8 mouse cellular contexts compared by ENCODE assay signal in the genomic region with DNA sequence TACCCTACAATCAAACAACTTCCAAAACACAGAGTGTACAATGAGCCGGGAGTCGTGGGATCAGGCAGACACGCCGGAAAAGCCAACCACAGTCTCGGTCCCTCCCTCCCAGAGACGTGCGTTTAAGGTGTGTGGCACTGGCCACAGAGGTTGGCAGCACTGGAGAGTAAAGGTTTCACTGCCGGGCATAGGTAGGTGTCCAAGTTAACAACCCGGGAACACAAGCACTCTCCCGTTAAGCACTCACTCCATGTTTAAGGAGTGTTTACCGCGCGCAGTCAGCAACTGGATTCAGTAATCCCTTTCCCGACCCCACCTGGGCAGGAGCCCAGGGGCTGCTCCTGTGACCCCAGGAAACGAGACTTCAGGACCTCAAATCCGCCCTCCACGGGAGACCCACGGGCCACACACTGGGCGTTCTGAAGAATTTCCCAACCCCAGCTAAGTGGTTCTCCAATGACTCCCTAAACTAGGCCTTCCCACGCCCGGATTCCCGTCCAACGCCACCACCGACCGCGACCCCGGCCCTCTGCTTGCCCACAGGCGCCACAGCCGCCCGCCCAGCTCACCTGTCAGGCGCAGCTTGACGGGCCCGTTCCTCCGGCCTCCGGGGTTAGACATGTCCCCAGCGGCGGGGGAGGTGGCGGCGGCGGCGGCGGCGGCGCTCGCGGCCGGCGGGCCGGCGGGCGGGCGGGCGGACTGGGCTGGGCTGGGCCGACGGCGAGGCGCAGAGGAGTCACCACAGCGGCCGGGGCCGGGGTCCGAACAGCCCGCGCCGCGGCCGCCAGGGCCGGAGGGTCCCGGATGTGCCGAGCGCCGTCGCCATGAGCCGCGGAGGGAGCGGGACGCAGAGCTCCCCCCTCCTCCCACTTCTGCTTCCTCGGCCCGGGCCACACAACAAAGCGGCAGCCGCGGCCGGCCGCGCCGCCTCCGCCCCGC. TPM values are rescaled to one million over a fixed set of nuclear protein-coding genes. Genes with fewer than 3 reads are reported as not detected.
DNase-seq lines count a peak whose midpoint lies in the region; ATAC-seq and TF ChIP-seq lines count a peak whose summit lies in the region.

No protein-coding gene starts in this region.

- no peaks in the 10 kb centered on the region; the same call in 1 of the 2 replicates for H3K4me1 ChIP-seq in bone marrow, adult 2 months (ENCODE audit: control insufficient read depth, insufficient read depth, low read length)
- peaks cover 42% of the 10 kb centered on the region for H3K4me1 ChIP-seq in forebrain, embryonic 10.5 days
- peaks cover 11% of the 10 kb centered on the region for H3K4me1 ChIP-seq in heart, embryonic 16.5 days (ENCODE audit: control insufficient read depth, insufficient read depth, low read length)
- H3K4me1 ChIP-seq in lung, embryonic 14.5 days (ENCODE audit: insufficient read depth), result peaks cover 14% of the 10 kb centered on the region
- peaks cover 24% of the 10 kb centered on the region for H3K4me1 ChIP-seq in neural tube, embryonic 15.5 days
- H3K4me1 ChIP-seq in thymus, adult 2 months (replicated peaks; ENCODE audit: control insufficient read depth, insufficient read depth, low read length), result peaks cover 7% of the 10 kb centered on the region

- H3K4me2 ChIP-seq in heart, embryonic 16.5 days (ENCODE audit: low read depth, low read length), result peak overlapping the region; percentile 76
- peak overlapping the region; percentile 87 for H3K4me2 ChIP-seq in lung, embryonic 14.5 days
- H3K4me2 ChIP-seq in neural tube, embryonic 15.5 days, result peak overlapping the region; percentile 66

- no peaks in the 10 kb centered on the region for H3K36me3 ChIP-seq in forebrain, embryonic 10.5 days (replicated peaks)
- no peaks in the 10 kb centered on the region for H3K36me3 ChIP-seq in heart, embryonic 16.5 days (ENCODE audit: control insufficient read depth, insufficient read depth)
- no peaks in the 10 kb centered on the region for H3K36me3 ChIP-seq in lung, embryonic 14.5 days (ENCODE audit: insufficient read depth)
- H3K36me3 ChIP-seq in neural tube, embryonic 15.5 days, result no peaks in the 10 kb centered on the region
- no peaks in the 10 kb centered on the region for H3K36me3 ChIP-seq in thymus, adult 2 months (ENCODE audit: control insufficient read depth, insufficient read depth, low read length)

- peak overlapping the region; percentile 95 for H3K9ac ChIP-seq in heart, embryonic 16.5 days (ENCODE audit: low read length)
- peak overlapping the region; percentile 94 for H3K9ac ChIP-seq in lung, embryonic 14.5 days
- H3K9ac ChIP-seq in neural tube, embryonic 15.5 days (replicated peaks), result peak overlapping the region; percentile 92

- no peaks in the 10 kb centered on the region for H3K27me3 ChIP-seq in forebrain, embryonic 10.5 days (ENCODE audit: poor library complexity, severe bottlenecking)
- H3K27me3 ChIP-seq in heart, embryonic 16.5 days (ENCODE audit: control insufficient read depth, insufficient read depth, low read length), result no peaks in the 10 kb centered on the region
- no peaks in the 10 kb centered on the region for H3K27me3 ChIP-seq in lung, embryonic 14.5 days (ENCODE audit: insufficient read depth, low read length)
- H3K27me3 ChIP-seq in neural tube, embryonic 15.5 days (replicated peaks), result no peaks in the 10 kb centered on the region
- H3K27me3 ChIP-seq in thymus, adult 2 months (ENCODE audit: control insufficient read depth, insufficient read depth, low read length), result no peaks in the 10 kb centered on the region

- no peak for TF ChIP-seq CTCF in bone marrow, adult 2 months (IDR thresholded peaks at IDR 0.05; ENCODE audit: control insufficient read depth, insufficient read depth, low read length)
- no peak for TF ChIP-seq CTCF in lung, embryonic 14.5 days (IDR thresholded peaks at IDR 0.05; ENCODE audit: low read depth)
- TF ChIP-seq CTCF in thymus, adult 2 months (IDR thresholded peaks at IDR 0.05; ENCODE audit: borderline replicate concordance, control insufficient read depth, extremely low read depth, insufficient read depth, low read length, poor library complexity), result no peak

- H3K9me3 ChIP-seq in forebrain, embryonic 10.5 days, result no peaks in the 10 kb centered on the region
- no peaks in the 10 kb centered on the region for H3K9me3 ChIP-seq in heart, embryonic 16.5 days (replicated peaks; ENCODE audit: control insufficient read depth, low read length)
- H3K9me3 ChIP-seq in lung, embryonic 14.5 days (ENCODE audit: low read depth, low read length), result no peaks in the 10 kb centered on the region
- no peaks in the 10 kb centered on the region for H3K9me3 ChIP-seq in neural tube, embryonic 15.5 days (replicated peaks)

- peak overlapping the region; percentile 87 for H3K4me3 ChIP-seq in bone marrow, adult 2 months (replicated peaks; ENCODE audit: control insufficient read depth, low read depth, low read length)
- H3K4me3 ChIP-seq in forebrain, embryonic 10.5 days, result peak overlapping the region; percentile 97
- peak overlapping the region; percentile 95 for H3K4me3 ChIP-seq in heart, embryonic 16.5 days (ENCODE audit: low read length)
- peak overlapping the region; percentile 86 for H3K4me3 ChIP-seq in lung, embryonic 14.5 days (ENCODE audit: low read depth, low read length)
- H3K4me3 ChIP-seq in neural tube, embryonic 15.5 days (replicated peaks), result peak overlapping the region; percentile 67
- peak overlapping the region; percentile 80 for H3K4me3 ChIP-seq in thymus, adult 2 months (ENCODE audit: control insufficient read depth, insufficient read depth, low read length)

- DNase-seq in CD4-positive, CD25-positive, alpha-beta regulatory T cell, adult 2 months (ENCODE audit: low read depth, low spot score), result peak; percentile 47
- DNase-seq in forebrain, embryonic 10.5 days (ENCODE audit: extremely low spot score, low spot score), result peak; percentile 61
- peak; percentile 49 to 63 for DNase-seq in kidney, postnatal 36 days
- peak; percentile 77 for DNase-seq in lung, embryonic 14.5 days
- peak; percentile 44 for DNase-seq in thymus, adult 2 months

- peak overlapping the region; percentile 100 for H3K27ac ChIP-seq in bone marrow, adult 2 months (ENCODE audit: control insufficient read depth, insufficient read depth, low read depth, low read length, poor library complexity)
- H3K27ac ChIP-seq in forebrain, embryonic 10.5 days, result peak overlapping the region; percentile 99
- peak overlapping the region; percentile 92 for H3K27ac ChIP-seq in heart, embryonic 16.5 days (ENCODE audit: low read length)
- peak overlapping the region; percentile 94 for H3K27ac ChIP-seq in lung, embryonic 14.5 days (ENCODE audit: low read depth)
- peak overlapping the region; percentile 94 for H3K27ac ChIP-seq in neural tube, embryonic 15.5 days (replicated peaks)
- no peak overlapping the region for H3K27ac ChIP-seq in thymus, adult 2 months (ENCODE audit: control insufficient read depth, insufficient read depth, low read length)

- peak; percentile 83 for ATAC-seq in heart, embryonic 16.5 days (replicated peaks; ENCODE audit: extremely low read depth, insufficient read depth, low FRiP score)
- ATAC-seq in lung, embryonic 14.5 days (ENCODE audit: insufficient read depth), result peak; percentile 85
- peak; percentile 84 for ATAC-seq in neural tube, embryonic 15.5 days (ENCODE audit: low FRiP score)

- under 1% methylated on average over 85 of the region's 87 CpGs for WGBS in bone marrow, adult 2 months
- under 1% methylated on average over 83 of the region's 87 CpGs for WGBS in forebrain, embryonic 10.5 days
- under 1% methylated on average over 68 of the region's 87 CpGs for WGBS in heart, embryonic 16.5 days
- WGBS in lung, embryonic 14.5 days, result under 1% methylated on average over 79 of the region's 87 CpGs
- WGBS in neural tube, embryonic 15.5 days, result under 1% methylated on average over 60 of the region's 87 CpGs
- WGBS in thymus, adult 2 months, result 1% methylated on average over 67 of the region's 87 CpGs

- TF ChIP-seq POLR2A in bone marrow, adult 2 months (IDR thresholded peaks at IDR 0.05; ENCODE audit: borderline replicate concordance, control insufficient read depth, low read depth, low read length), result no peak
- no peak for TF ChIP-seq POLR2A in thymus, adult 2 months (IDR thresholded peaks at IDR 0.05; ENCODE audit: control insufficient read depth, extremely low read depth, insufficient read depth, low read length, poor library complexity)

RNA-seq across cellular contexts. Expression of a gene that starts 0.6 kb away (rescaled TPM):
- polyA plus RNA-seq in bone marrow, adult 2 months (2011; ENCODE audit: insufficient read depth, insufficient read length, low replicate concordance, missing spikeins), result 12.4 and 34.6 TPM in 2 replicates
- 11.2 and 11.7 TPM in 2 replicates for polyA plus RNA-seq in forebrain, embryonic 10.5 days (2016; fragmentation: Nextera tagmentation; extraction: Ambion mirVana)
- 10.2 and 10.7 TPM in 2 replicates for polyA plus RNA-seq in heart, embryonic 16.5 days (2015; fragmentation: Nextera tagmentation; extraction: Ambion mirVana)
- polyA plus RNA-seq in lung, embryonic 14.5 days (2014; fragmentation: Nextera tagmentation; extraction: Ambion mirVana), result 21.5 and 23.3 TPM in 2 replicates
- 11.4 and 12.1 TPM in 2 replicates for polyA plus RNA-seq in neural tube, embryonic 15.5 days (2015; fragmentation: Nextera tagmentation; extraction: Ambion mirVana)
- 9.5 and 9.9 TPM in 2 replicates for polyA plus RNA-seq in thymus, adult 2 months (2012; rRNA removed)
